Mouse (Mus musculus): ENCODE measurements around the gene Slc12a1. TPM values are rescaled to one million over a fixed set of nuclear protein-coding genes. Genes with fewer than 3 reads are reported as not detected.

The Slc12a1 gene
- total and polyA plus RNA-seq, 3 experiments, result 0.04 to 0.05 TPM; not detected in 1

DNA sequence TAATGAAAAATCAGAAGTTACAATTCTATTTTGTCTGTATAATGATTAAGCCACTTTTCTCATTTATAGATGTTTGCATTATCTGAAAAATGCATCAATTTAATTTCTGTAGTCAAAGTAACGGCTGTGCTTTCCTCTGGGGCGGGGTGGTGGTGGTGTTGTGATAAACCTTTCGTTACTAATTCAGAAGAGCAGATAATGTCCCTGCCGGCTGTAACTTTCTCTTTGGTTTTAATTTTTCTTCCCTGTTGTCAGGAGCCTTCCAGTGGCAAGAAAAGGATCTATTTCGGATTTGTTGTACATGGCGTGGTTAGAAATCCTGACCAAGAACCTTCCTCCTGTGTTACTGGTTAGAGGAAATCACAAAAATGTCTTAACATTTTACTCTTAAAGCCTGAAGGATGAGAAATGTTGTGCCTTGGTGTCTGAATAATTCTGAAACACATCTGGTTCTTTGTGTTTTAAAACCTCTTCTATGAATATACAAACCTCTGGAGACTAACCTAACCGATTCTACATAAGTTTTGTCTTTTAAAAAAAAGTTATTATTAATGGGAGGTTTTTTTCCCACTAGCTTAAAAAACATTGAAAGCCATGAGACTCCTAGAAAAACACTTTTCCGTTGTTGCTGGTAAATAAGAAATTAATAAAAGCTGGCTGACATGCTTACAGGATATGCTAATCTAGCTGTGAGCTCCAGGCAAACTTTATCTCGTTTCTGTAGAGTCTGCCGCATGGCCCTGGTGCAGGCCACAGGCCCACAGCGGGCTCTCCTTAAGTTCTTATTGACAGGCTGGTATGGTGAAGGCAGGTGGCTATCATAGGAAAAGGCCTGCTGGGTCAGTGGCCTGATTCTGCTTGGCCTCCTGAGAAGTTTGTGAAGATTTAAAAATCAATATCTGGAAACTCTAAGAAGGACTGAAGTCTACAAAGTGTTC, 76.4 kb downstream of the Slc12a1 start (continued):
- TF ChIP-seq ELF1 (IDR thresholded peaks at IDR 0.05; ENCODE audit: low read depth, low read length) (no peak), MYC (IDR thresholded peaks at IDR 0.05; ENCODE audit: low read depth, low read length) (peak; percentile 45; the same call in 1 of the 2 replicates), TBP (conservative IDR thresholded peaks at IDR 0.05; ENCODE audit: low read depth, low read length) (no peak), POLR2AphosphoS2 (IDR thresholded peaks at IDR 0.05; ENCODE audit: low read depth, low read length) (no peak), JUN (IDR thresholded peaks at IDR 0.05; ENCODE audit: insufficient read depth, low read depth, low read length) (no peak), KAT2A (IDR thresholded peaks at IDR 0.05; ENCODE audit: insufficient replicate concordance, low read length) (no peak), IRF4 (IDR thresholded peaks at IDR 0.05; ENCODE audit: low read depth, low read length) (no peak), HCFC1 (IDR thresholded peaks at IDR 0.05; ENCODE audit: low read depth, low read length) (no peak), USF2 (conservative IDR thresholded peaks at IDR 0.05; ENCODE audit: low read depth, low read length) (no peak), ETS1 (conservative IDR thresholded peaks at IDR 0.05; ENCODE audit: low read depth, low read length) (no peak), SMC3 (IDR thresholded peaks at IDR 0.05; ENCODE audit: low read depth, low read length) (no peak), SIN3A (IDR thresholded peaks at IDR 0.05; ENCODE audit: low read length) (no peak), BHLHE40 (IDR thresholded peaks at IDR 0.05; ENCODE audit: low read depth, low read length) (no peak)

DNA sequence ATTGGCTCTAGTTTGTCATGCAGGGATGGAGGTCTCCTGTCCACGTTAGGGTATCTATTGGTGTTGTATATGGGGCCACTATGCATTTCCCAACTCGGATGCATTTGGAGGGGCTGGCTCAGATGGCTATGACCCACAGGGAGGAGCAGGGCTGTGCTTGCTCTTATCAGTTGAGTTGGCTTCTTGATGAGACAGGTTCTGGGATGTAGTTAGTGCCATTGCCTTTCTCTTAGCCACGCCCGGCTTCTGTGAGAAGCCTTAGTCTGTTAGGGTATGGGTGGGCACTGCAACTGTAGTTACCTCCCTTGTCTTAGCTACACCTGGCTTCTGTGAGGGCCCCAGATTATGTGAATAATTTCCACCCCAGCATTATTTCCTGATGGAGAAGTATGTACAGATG, 79.9 kb downstream of the Slc12a1 start:
- Histone ChIP-seq H3K36me3 (replicated peaks in 1 of 2; ENCODE audit: control insufficient read depth in 1 of 2, insufficient read depth in 1 of 2, low read length in 1 of 2) (no peaks in the 10 kb centered on the region), H3K79me2 (replicated peaks; ENCODE audit: control insufficient read depth, extremely low read depth, insufficient read depth, poor library complexity, severe bottlenecking) (no peaks in the 10 kb centered on the region), H3K9ac (ENCODE audit: insufficient read depth, low read depth) (no peak overlapping the region), H3K4me2 (ENCODE audit: insufficient read depth, low read depth, poor library complexity, severe bottlenecking) (no peak overlapping the region), H3K4me3 (replicated peaks in 1 of 3; ENCODE audit: low read depth in 2 of 3, low read length in 2 of 3, poor library complexity in 1 of 3) (no peak overlapping the region), H3K9me3 (replicated peaks; ENCODE audit: low read length) (no peaks in the 10 kb centered on the region), H3K4me1 (ENCODE audit: control insufficient read depth in 1 of 2, insufficient read depth in 2 of 2) (peaks cover 14 to 17% of the 10 kb centered on the region in 2 experiments), H3K27me3 (replicated peaks) (no peaks in the 10 kb centered on the region), H3K27ac (ENCODE audit: insufficient read depth, low read depth) (no peak overlapping the region)
- dilution Hi-C loops (cut with MboI; ENCODE audit: extremely low pct_ligation_motif_present, extremely low pct_unique_long_range_greater_than_20kb, low sequenced_read_pairs) (no loop called here), in situ Hi-C loops (cut with MboI; ENCODE audit: low pct_ligation_motif_present, low pct_unique_long_range_greater_than_20kb, low sequenced_read_pairs) (no loop called here)
- TF ChIP-seq RAD21 (IDR thresholded peaks at IDR 0.05; ENCODE audit: low read depth, low read length) (no peak), KAT2A (IDR thresholded peaks at IDR 0.05; ENCODE audit: insufficient replicate concordance, low read length) (no peak), SMC3 (IDR thresholded peaks at IDR 0.05; ENCODE audit: low read depth, low read length) (no peak), POLR2AphosphoS2 (IDR thresholded peaks at IDR 0.05; ENCODE audit: low read depth, low read length) (no peak), USF1 (IDR thresholded peaks at IDR 0.05; ENCODE audit: low read depth, low read length) (no peak), ZMIZ1 (IDR thresholded peaks at IDR 0.05; ENCODE audit: low read depth, low read length) (no peak), SIN3A (IDR thresholded peaks at IDR 0.05; ENCODE audit: low read length) (no peak), TCF12 (IDR thresholded peaks at IDR 0.05; ENCODE audit: low read depth, low read length) (no peak), MAFK (IDR thresholded peaks at IDR 0.05; ENCODE audit: insufficient replicate concordance, low read length) (no peak), ZKSCAN1 (IDR thresholded peaks at IDR 0.05; ENCODE audit: borderline replicate concordance, low read depth, low read length) (no peak), NRF1 (IDR thresholded peaks at IDR 0.05; ENCODE audit: low read depth, low read length) (no peak), HCFC1 (IDR thresholded peaks at IDR 0.05; ENCODE audit: low read depth, low read length) (no peak), CTCF (conservative IDR thresholded peaks at IDR 0.05 in 1 of 2, IDR thresholded peaks at IDR 0.05 in 1 of 2; ENCODE audit: low read depth in 2 of 2, low read length in 2 of 2) (no peak)
- DNase-seq (ENCODE audit: extremely low read depth), result no peak

Measured in CH12.LX (cell line).